Mouse (Mus musculus) adrenal gland, postnatal 25 days (tissue): ENCODE measurements around the gene Zfp335. TPM values are rescaled to one million over a fixed set of nuclear protein-coding genes. Genes with fewer than 3 reads are reported as not detected.
A peak's percentile ranks its signal among the peaks of the same experiment; 100 is the strongest.
"Not testable (repeated sequence)": the region's sequence is repeated elsewhere in the genome, so short reads cannot be mapped to it uniquely, and the experiment has no call there.

Source experiments
- DNase-seq: peaks from one replicate; pipeline ENCODE4 v3.0.0; 2021; ENCODE audit warnings: mixed read lengths
- total RNA-seq: library from RNA; stranded (reverse); gene quantifications from 2 replicates; pipeline ENCODE4 v1.2.3, GENCODE M21; 2021

Zfp335 gene
- total RNA-seq, 1 experiment from 2014 or later, result 21.2 TPM

GRCm38 (mm10) chr2:164892696-164893216, 18.8 kb downstream of the Zfp335 start:
- no peak for DNase-seq

- DNase-seq, result no peak
Measured at GRCm38 (mm10) chr2:164891908-164892695, 19.5 kb downstream of the Zfp335 start.

- DNase-seq, result no peak
Measured at GRCm38 (mm10) chr2:164891056-164891834, 20.3 kb downstream of the Zfp335 start.

- no peak for DNase-seq
Measured at GRCm38 (mm10) chr2:164890411-164891049, 21.0 kb downstream of the Zfp335 start.

GRCm38 (mm10) chr2:164889960-164890359, 21.6 kb downstream of the Zfp335 start:
- no peak for DNase-seq

- no peak for DNase-seq
Measured at GRCm38 (mm10) chr2:164888996-164889395, 22.6 kb downstream of the Zfp335 start.

- no peak for DNase-seq
Measured at GRCm38 (mm10) chr2:164886617-164887016, 24.9 kb downstream of the Zfp335 start.

- peak; percentile 89 for DNase-seq
Measured at GRCm38 (mm10) chr2:164885788-164886187, 25.8 kb downstream of the Zfp335 start.

- no peak for DNase-seq
Measured at GRCm38 (mm10) chr2:164882619-164883018, 28.9 kb downstream of the Zfp335 start.

- peak; percentile 95 for DNase-seq
Measured at GRCm38 (mm10) chr2:164879568-164880277, 31.8 kb downstream of the Zfp335 start.

GRCm38 (mm10) chr2:164879228-164879567, 32.4 kb downstream of the Zfp335 start, which contains the start of gene Pcif1:
TSS of gene Pcif1 (plus strand) at chr2:164879304.
- DNase-seq, result peak; percentile 94

GRCm38 (mm10) chr2:164878509-164879227, 32.9 kb downstream of the Zfp335 start:
- DNase-seq, result peak; percentile 53

GRCm38 (mm10) chr2:164877376-164878215, 34.0 kb downstream of the Zfp335 start:
- not testable (repeated sequence) for DNase-seq

- DNase-seq, result not testable (repeated sequence)
Measured at GRCm38 (mm10) chr2:164875648-164876047, 35.9 kb downstream of the Zfp335 start.

- DNase-seq, result no peak
Measured at GRCm38 (mm10) chr2:164874239-164874769, 37.3 kb downstream of the Zfp335 start.

- no peak for DNase-seq
Measured at GRCm38 (mm10) chr2:164873621-164874020, 37.9 kb downstream of the Zfp335 start.

- DNase-seq, result no peak
Measured at GRCm38 (mm10) chr2:164871602-164872303, 39.8 kb downstream of the Zfp335 start.

GRCm38 (mm10) chr2:164868491-164868890, 43.1 kb downstream of the Zfp335 start:
- no peak for DNase-seq

GRCm38 (mm10) chr2:164867566-164867965, 44.0 kb downstream of the Zfp335 start:
- DNase-seq, result no peak
